Mouse (Mus musculus): ENCODE measurements around the gene Txndc8.

DNA sequence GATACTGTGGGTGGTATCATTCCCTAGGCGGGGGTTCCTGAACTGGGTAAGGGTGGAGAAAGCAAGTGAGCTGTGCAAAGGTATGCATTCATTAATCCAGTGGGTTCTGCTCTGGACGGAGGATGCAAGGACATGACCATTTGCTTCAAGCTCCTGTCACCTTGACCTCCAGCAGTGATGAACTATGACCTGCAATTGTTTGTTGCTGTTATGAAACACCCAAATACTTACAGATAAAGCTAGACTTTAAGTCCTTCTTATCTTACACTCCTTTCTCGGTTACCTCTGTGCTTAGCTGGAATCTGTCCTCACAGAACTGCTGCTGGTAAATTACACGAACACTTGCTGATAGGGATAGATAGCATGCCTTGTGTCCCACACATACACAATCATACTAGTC is 68.3 kb downstream of the Txndc8 start:
- TF ChIP-seq ZC3H11A (IDR thresholded peaks at IDR 0.05; ENCODE audit: borderline replicate concordance, low read depth, low read length) (no peak), MAFK (IDR thresholded peaks at IDR 0.05; ENCODE audit: insufficient read depth, low read depth, low read length) (no peak), CHD2 (IDR thresholded peaks at IDR 0.05; ENCODE audit: low read depth, low read length) (no peak), HCFC1 (IDR thresholded peaks at IDR 0.05; ENCODE audit: borderline replicate concordance, insufficient read depth, low read length) (no peak)

All from ES-E14 (cell line).